Mouse (Mus musculus) skeletal muscle tissue, adult 2 months (tissue): Measurements from ENCODE around the gene Ddx4.
"Not testable (repeated sequence)": the region's sequence is repeated elsewhere in the genome, so short reads cannot be mapped to it uniquely, and the experiment has no call there.

Experiments used
- DNase-seq: peaks from one replicate; pipeline ENCODE4 v3.0.0-alpha.2; 2012; ENCODE audit warnings: low read depth, low spot score

Ddx4 gene

DNA sequence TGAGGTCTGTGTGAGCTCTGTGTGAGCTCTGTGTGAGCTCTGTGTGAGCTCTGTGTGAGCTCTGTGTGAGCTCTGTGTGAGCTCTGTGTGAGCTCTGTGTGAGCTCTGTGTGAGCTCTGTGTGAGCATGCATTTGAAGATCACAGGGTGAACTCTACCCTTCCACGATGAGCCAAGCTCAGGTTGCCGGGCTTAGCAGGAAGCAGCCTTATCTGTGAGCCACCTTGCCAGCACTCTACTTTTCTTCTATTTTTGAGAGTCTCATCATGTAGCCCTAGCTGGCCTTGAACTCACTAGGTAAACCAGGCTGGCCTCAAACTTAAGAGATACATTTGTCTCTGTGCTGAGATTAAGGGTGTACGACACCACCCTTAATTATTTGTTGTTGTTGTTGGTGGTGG lies 15.8 kb downstream of the Ddx4 start:
- DNase-seq = no peak

DNA sequence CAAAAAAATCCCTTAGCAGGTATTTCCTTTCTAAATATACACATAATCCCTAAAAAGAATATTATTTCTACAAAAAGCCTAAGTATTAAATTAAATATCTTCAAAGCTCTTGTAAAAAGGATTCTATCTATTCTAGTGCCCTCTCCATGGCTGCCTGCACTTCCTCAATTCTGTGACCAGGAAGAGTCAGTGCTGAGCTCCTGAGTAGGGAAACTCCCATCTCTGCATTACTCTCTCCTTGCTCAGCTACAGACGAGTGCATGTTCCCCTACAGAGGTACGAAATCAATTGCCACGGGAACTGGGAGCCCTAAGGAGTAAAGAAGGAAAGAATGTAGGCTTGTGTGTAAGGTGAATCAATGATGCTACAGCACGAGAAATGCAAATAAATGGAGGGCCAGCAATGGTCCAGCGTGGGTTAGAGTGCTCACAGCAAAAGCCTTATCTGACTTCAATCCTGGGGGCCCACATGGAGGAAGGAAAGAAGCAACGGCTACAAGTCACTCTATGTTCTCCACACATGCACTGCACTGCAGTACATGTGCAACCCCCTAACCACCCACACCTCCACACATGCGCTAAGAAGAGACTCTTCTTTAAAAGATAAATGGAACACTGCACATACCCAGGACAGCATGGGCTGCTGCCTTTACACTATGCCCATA lies 17.0 kb downstream of the Ddx4 start:
- no peak for DNase-seq

DNA sequence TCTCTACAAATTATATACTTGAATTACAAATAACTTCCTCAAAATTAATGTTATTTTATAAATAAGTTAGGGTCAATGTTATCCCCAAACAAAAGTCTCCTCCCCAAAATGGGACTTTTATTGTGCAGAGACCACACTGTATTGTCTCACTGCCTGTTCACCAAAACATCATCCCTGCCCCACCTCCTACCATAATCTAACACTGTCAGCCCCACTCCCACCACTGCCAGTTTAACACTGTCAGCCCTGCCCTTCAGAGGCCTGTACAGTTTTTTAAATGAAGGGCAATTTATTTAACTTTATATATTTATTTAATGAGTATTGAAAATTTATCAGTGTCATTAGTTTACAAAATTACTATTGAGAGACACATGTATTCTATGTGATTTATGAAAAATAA lies 26.7 kb downstream of the Ddx4 start:
- DNase-seq = no peak

DNA sequence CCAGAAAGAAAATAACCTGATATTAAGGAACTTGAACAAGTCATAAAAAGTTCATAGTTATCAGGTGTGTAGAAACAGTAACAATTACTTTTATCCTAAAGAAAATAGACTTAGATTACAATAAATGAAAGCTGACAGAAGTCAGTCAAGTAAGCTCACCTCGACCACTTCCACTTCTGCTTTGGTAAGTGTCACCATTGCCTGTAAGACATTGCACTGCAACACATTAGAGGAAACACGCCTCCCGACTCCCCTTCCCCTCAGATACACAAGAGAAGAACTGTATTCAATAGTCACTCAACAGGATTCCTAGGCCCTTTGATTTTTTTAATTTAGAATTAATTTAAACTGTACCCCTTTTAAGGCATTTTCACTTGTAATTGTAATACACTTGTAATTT lies 27.7 kb downstream of the Ddx4 start:
- DNase-seq = no peak

DNA sequence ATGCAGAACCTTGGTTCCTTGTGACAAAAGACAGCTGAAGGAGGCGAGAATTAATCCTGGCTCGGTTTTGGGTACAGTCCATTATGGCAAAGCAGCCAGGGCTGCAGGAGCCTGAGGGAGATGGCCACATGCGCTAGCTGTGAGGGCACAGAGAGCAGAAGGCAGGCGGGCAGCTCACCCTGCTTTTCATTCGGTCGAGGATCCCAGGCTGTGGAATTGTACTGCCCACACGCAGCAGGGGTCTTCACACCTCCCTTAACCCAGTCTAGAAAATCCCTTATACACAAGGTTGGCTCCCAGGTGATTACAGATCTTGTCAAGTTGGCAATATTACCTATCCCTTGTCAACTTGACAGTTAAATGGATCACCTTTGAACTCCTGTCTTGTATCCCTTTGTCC lies 28.6 kb downstream of the Ddx4 start:
- no peak for DNase-seq

DNA sequence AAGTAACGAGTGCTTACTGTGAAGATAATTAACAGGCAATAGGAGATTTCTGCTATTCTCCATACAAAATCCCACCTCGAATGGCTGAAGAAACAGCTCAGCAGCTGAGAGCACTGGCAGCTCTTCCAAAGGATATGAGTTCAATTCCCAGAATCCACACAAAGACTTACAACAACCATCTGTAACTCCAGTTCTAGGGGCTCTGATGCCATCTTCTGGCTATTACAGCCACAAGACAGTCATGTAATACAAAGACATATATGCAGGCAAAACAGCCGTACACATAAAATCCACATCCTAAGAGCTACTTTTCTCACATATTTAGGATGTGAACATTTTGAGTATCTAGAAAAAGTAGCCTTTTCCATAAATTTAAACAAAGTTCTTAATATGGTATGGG lies 30.7 kb downstream of the Ddx4 start:
- DNase-seq = no peak

DNA sequence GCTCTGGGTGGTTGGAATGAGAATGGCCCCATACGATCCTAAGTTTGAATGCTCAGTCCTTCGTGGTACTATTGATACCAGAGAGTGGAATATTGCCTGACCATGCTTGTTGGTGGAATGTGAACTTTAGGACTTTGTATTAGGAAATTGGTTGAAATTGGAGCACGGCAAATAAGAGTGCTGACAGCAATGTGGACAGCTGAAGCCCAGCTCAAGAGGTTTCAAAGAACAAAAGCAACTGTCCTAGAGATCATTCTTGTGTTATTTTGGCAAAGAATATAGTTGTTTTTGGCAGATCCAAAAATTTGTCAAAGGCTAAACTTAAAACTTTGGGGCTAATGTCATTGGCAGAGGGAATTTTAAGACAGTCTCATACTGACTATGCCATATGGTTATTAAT lies 43.7 kb downstream of the Ddx4 start:
- DNase-seq = no peak

DNA sequence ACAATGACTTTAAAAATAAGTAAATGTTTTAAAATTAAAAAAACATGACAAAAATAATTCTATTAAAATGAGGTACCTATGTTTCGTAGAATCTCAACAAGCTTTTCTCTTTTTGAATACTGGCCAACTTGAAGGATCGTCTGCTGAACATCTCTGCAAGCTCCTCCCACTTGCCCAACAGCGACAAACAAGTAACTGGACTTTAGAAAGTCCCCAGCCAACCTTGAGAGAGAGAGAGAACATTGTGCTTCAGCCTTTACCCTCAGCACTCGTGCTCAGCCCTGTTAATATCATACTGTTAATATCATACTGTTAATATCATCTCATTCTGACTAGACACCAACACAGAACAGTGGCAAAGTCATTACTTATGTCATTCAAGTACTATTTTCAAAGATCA lies 47.9 kb downstream of the Ddx4 start:
- no peak for DNase-seq

DNA sequence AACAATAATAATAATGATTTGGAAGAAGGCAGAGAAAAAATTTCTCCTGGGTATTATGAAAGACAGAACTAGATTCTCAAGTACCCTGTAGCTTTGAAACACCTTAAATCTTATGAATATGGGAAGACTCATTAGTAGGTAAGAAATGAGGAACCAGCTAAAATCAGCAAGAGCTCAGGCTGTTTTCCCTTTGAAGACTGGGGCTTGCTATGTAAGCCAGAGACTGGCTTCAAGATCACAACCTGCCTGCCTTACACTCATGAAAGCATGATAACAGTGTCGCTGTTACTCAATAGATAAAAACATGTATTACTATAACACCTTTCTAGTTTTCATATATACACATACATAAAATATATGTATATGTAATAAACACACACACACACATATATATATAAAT lies 48.4 kb downstream of the Ddx4 start:
- DNase-seq = no peak

DNA sequence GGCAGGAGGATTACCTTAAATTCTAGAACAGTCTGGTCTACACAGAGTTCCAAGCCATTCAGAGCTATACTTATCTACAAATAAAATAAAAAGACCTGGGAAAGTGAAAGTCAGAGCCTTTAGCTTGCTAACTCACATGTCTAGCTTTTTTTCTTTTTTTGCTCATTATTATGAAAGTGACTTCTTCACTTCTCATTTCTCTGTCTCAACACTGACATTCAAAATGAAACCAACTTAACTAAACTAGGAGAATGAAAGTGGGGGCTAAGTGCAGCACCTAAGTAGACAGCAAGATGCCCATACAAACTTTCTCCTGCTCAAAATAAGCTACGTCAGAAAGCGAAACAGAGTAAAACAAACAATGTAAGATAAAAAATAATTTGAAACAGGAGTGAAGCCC lies 49.7 kb downstream of the Ddx4 start:
- no peak for DNase-seq

DNA sequence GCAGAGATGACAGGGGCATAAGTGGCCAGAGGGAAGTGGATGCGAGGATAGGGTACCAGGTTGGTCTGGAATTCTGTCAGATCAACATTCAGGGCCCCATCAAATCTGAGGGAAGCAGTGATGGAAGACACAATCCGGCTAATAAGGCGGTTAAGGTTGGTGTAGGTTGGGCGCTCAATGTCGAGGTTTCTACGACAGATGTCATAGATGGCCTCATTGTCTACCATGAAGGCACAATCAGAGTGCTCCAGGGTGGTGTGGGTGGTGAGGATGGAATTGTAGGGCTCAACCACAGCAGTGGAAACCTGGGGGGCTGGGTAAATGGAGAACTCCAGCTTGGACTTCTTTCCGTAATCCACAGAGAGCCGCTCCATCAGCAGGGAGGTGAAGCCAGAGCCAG lies 58.0 kb downstream of the Ddx4 start, which contains the start of gene Il31ra:
Gene Il31ra (minus strand): TSS at position 101 of the 400 bp plus-strand sequence.
- not testable (repeated sequence) for DNase-seq

DNA sequence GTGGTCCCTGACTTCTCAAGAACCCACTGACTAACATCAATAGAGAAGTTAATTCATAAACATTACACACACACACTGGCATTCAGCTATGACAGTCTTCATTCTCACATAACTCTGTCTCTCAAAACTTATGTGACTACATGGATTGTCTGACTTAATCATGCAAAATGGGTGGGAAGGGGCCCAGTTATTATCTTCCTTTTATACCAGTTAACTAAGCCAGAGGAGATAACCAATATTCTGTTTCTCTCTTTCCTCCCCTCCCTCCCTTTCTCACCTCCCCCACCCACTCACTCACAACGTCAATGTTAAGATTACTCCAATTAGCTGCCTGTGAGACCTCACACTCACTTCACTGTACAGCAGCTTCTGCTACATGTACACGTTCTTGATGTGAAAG lies 62.0 kb downstream of the Ddx4 start:
- DNase-seq = no peak

DNA sequence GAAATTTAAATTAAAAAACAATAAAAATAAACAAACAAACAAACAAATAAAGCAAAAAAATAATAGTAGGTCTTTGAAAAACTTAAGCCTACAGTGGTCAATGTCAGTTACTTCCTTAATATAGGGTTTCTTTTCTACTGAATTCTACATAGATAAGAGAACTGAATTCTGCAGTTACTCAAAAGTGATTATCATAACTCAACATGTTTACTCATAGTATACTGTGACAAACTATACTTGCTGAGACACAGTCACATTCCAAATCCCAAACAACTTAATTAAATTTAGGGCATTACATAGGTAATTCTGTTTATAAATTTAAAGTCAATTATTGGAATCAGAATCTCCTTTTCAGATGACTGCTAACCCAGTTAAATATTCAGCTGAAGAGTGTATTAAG lies 62.6 kb downstream of the Ddx4 start:
- DNase-seq = no peak

DNA sequence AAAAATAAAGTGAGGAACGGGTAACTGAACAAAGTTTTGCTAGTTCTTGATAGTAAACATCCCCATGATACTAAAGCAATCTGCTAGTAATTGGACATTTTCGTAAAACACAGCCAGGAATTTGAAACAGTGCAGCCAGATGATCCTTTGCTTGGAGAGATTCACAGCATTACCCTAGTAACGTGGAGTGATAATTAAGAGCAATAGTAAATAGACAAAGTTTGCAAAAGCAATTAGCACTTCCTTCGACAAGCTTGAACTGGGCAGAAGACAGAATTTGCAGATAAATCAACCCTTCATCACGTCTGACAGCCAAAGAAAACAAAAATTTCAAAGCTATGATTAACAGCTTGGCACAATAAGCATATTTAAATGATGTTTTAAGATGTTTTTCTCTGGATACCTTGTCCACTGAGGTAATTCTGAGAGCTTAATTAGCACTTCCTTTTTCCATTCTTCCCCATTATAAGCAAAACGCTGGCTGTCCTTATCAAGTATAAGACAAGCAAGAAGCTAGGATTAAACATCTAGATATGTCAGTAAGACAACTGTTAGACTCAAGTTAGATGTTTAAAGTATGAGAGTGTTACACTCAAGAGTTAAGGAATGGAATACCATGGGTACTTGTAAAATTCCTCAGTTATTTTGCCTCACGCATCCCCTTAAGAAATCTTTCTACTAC lies 67.6 kb downstream of the Ddx4 start:
- DNase-seq = no peak

DNA sequence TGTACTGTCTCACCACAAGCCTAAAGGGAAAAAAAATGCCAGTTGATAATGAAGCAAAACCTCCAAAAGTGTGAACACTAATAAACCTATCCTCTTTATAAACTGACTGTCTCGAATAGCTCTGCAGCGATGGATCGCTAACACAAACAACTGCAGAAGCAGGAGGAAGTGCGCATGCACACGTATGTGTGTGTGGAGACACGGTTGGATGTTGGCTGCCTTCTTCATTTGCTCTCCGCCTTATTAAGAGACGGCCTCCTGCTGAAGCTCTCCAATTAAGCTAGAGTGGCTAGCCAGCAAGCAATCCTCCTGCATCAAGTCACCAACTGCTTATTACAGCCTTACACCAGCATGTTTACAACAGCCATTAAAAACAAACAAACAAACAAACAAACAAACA lies 70.0 kb downstream of the Ddx4 start:
- no peak for DNase-seq

DNA sequence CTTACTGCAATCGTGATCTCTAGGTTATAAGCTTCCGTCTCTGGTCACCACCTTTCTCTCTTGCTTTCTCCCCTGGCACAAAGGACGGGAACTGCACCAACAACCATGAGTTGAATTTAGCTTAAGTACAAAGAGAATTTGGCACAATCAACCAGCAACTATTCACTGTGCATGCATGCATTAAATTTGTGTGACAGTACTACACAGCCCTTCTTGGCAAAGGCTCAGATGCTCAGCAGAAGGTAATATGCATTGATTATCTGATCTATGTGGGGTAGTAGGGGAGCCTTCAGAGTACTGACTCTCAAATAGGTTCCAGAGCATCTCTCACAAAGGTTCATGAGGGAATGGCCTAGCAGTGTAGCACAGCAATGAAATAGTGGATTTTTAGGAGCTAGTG lies 70.5 kb downstream of the Ddx4 start:
- no peak for DNase-seq

DNA sequence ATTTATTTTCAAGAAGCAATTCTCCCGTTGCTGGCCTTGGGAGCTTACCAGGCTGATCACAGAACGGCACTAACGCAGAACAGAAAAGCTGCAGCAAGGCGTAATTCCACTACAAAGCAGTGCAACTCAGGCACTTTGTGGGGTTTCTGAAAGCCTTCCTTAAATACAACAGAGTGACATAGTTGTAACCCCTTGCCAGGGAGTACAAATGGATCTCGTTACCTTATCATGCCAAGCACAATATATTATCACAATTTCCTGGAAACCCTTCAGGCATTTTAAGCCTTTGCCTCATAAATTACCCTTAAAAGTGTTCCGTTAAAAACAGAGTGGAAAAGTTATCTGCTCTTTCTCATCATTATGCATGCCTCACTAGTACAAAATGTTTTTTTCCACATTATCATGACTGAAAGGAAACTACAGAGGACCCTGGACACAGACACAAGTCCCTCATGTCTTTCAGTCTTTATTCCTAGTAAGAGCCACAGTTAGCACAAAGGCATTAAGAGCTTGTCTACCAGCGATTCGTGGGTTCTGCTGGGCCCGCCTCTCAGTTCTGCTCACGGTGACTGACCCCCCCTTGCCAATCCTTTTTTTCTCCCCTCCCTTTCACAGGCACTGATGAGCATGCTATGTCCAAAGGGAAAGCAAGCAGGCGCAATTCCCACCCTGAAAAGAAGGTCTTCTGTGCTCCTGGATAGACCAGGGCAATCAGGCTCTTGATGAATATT lies 71.5 kb downstream of the Ddx4 start:
- DNase-seq = peak; percentile 2

DNA sequence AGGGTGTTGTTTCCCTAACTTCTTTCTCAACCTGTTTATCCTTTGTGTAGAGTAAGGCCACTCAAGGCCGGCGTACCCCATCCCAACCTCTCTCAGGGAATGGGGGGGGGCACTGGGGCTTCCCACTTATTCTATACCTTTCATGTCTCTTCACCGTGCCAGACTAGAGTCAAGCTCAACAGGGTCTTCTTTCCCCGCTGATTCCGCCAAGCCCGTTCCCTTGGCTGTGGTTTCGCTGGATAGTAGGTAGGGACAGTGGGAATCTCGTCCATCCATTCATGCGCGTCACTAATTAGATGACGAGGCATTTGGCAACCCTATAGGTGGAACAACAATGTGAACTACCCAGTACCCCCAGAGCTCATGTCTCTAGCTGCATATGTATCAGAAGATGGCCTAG lies 74.2 kb downstream of the Ddx4 start:
- DNase-seq = not testable (repeated sequence)

DNA sequence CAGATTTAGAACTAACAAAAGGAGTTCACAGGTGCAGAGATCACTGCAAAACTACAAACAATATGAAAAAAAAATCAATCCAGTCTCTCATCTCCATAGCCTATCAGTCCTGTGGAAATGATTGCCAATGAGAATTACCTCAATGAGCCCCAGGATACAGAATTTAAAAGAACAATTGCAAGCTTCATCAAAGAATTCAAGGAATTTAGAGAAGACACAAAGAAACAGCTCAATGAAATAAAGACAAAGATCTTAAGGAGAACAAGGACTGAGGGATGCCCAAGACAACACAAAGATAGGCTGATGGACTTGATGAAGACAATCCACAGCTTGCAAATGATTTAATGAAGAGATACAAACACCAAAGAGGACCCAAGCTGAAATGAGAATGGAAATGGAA lies 78.5 kb downstream of the Ddx4 start:
- DNase-seq = no peak

DNA sequence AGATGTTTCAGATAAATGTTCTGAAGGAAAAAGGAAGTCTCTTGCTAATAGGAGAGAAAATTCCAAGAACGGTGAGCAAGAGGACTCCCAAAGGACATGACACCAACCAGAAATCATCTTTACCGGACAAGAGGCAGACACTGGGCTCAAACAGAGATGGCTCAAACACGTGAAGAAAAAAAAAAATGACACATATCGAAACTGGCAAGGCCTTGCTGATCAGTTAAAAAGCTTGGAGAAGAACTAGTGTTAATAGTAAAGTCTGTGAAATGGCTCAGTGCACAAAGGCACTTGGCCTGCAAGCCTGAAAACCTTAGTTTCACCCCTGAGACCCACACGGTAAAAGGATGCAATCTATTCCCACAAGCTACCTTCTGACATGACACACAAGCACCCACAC lies 81.5 kb downstream of the Ddx4 start:
- DNase-seq = no peak

DNA sequence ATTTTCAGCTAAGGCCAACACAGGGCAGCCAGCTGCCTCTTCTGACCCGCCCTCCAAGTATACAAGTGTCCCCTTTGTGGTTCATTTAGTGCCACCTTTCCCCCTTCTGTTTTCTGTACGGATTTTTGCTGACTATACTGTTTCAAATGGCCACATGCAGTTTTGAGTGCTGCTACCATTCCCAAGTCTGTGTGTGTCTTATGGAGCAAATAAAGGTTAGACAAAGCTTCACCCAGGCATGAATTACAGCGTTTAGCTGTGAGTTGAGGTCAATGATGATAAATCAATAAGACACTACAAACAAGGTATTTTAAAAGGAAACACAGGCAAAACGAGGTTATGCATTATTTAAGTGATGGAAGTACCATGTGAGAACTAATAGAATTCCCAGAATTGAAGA lies 82.7 kb downstream of the Ddx4 start:
- DNase-seq = no peak

DNA sequence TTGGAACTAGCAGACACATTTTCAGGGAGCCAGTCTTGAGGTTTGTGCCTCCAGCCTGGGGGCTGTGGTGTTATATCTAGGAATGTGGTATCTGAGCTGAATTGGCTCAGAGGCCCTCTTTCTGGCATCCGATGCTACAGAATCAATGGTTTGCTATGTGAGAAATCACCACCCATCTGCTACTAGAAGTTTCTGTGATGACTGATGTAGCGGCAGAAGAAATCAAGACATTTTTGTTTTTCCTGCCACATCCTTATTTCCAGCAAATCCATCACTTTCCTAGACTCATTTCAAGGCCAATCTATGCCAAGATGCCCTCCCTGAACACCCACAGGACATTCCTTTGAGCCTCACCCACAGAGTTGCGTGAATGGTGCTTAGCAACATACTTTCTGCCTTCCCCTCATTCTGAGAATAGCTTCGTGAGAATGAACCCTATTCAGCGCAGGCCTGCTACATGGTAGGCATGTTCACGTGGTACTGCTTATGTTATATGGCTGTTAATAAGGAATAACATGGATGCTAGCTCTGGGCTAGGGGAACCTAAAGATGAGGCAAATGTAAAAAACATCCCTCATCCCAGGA lies 91.6 kb downstream of the Ddx4 start:
- DNase-seq = no peak

DNA sequence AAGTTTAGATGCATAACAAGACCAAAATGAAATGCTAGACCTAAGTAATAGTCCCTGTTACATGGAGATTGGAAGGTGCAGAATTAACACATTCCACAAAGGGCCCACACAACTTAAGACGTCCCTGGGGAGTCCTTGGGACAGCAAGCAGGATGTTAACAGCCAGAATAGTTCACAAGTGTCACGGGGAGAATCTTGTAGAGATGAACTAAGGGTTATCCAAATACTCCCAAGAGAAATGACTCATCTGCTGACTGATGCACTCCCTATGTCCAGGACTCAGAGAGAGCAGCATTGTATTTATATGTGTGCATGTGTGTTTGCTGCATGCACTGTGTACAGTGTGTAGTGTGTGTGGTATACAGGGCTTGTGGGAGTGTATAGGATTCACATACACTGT lies 95.8 kb downstream of the Ddx4 start:
- no peak for DNase-seq
